Mouse (Mus musculus) embryonic facial prominence, embryonic 11.5 days (tissue): ENCODE results near the gene Nacad. TPM values are rescaled to one million over a fixed set of nuclear protein-coding genes. Genes with fewer than 3 reads are reported as not detected.

Experiments
- ATAC-seq: fragments of 200-750 bp; cut with Nextera tagmentation; replicated peaks from 2 replicates; pipeline ENCODE4 v1.8.0; 2017; ENCODE audit warnings: low read depth; ENCODE audit not compliant: insufficient number of reproducible peaks, low FRiP score, low TSS enrichment
- DNase-seq: peaks from one replicate; pipeline ENCODE4 v3.0.0-alpha.2; 2015; ENCODE audit warnings: low spot score
- H3K27ac ChIP-seq: fragments of 300-500 bp; sonication (generic); replicated peaks from 2 replicates; pipeline ENCODE4 v1.5.1; 2014; ENCODE audit warnings: mild to moderate bottlenecking, low read depth, low read length, control low read depth
- H3K27me3 ChIP-seq: fragments of 300-500 bp; sonication (generic); 2 replicates; pipeline ENCODE4 v1.6.1; 2014; ENCODE audit warnings: mild to moderate bottlenecking, low read length, moderate library complexity, mixed read lengths; ENCODE audit not compliant: control insufficient read depth, insufficient read depth
- H3K36me3 ChIP-seq: fragments of 300-500 bp; sonication (generic); replicated peaks from 2 replicates; pipeline ENCODE4 v1.6.1; 2014; ENCODE audit warnings: low read depth, mild to moderate bottlenecking, low read length, moderate library complexity, mixed read lengths; ENCODE audit not compliant: control insufficient read depth, insufficient read depth
- H3K4me1 ChIP-seq: fragments of 300-500 bp; sonication (generic); 2 replicates; pipeline ENCODE4 v1.6.1; 2014; ENCODE audit warnings: low read length, mixed read lengths; ENCODE audit not compliant: control insufficient read depth, insufficient read depth
- H3K4me2 ChIP-seq: fragments of 300-500 bp; sonication (generic); 2 replicates; pipeline ENCODE4 v1.6.1; 2014; ENCODE audit warnings: low read depth, mild to moderate bottlenecking, control low read depth, low read length, moderate library complexity
- H3K4me3 ChIP-seq: fragments of 300-500 bp; sonication (generic); 2 replicates; pipeline ENCODE4 v1.5.1; 2014; ENCODE audit warnings: low read depth, low read length, control low read depth
- H3K9ac ChIP-seq: fragments of 300-500 bp; sonication (generic); replicated peaks from 2 replicates; pipeline ENCODE4 v1.6.1; 2014; ENCODE audit warnings: mild to moderate bottlenecking, control low read depth, low read length
- H3K9me3 ChIP-seq: fragments of 300-500 bp; sonication (generic); replicated peaks from 2 replicates; pipeline ENCODE4 v1.6.1; 2016; ENCODE audit warnings: mild to moderate bottlenecking, low read length, inconsistent platforms, mixed read lengths; ENCODE audit not compliant: control insufficient read depth
- WGBS: fragments of 180-500 bp; shearing (Covaris S2); extraction: QIAGEN DNeasy Blood & Tissue Kit; methylation state at CpG from one replicate; pipeline ENCODE4 v1.1.7; 2014; 5-methylcytosine and 5-hydroxymethylcytosine counted together
- polyA plus RNA-seq: library from polyadenylated mRNA; unstranded; fragments of >200 nt; fragmentation: Nextera tagmentation; extraction: Ambion mirVana; gene quantifications from 2 replicates; pipeline ENCODE4 v1.2.1, GENCODE M21; 2014

Gene Nacad
- polyA plus RNA-seq, 1 experiment from 2014 or later, result 9.9 TPM

DNA sequence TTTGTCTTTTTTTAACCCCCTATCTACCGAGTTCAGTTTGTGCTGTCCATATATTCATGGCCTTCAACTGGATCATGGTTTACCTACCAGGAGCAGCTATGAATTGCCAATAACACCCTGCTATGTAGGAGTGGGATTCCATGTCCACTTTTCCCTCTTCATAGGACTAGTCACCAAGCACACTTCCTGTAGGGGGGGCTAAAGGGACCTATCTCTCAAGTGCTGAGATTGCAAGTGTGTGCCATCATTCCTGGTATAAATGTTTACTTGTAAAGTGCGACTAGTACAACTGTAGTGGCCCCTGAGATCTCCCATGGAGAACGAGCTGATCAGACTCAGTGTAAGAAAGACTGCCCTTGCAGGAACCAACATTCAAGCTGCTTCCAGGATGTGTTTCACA is 47.6 kb downstream of the Nacad start:
- no peaks in the 10 kb centered on the region for H3K27me3 ChIP-seq
- H3K4me3 ChIP-seq, result no peak overlapping the region
- H3K4me2 ChIP-seq, result no peak overlapping the region
- ATAC-seq, result no peak
- H3K27ac ChIP-seq, result no peak overlapping the region
- H3K36me3 ChIP-seq, result no peaks in the 10 kb centered on the region; the same call in none of the 2 replicates
- 85% methylated on average over 3 of the region's 3 CpGs for WGBS
- H3K9me3 ChIP-seq, result no peaks in the 10 kb centered on the region
- no peak for DNase-seq
- H3K9ac ChIP-seq, result no peak overlapping the region
- no peaks in the 10 kb centered on the region for H3K4me1 ChIP-seq

- Histone ChIP-seq H3K4me3 (no peak overlapping the region), H3K36me3 (no peaks in the 10 kb centered on the region; the same call in none of the 2 replicates), H3K27me3 (no peaks in the 10 kb centered on the region), H3K27ac (no peak overlapping the region), H3K4me1 (no peaks in the 10 kb centered on the region; the same call in 1 of the 2 replicates), H3K9me3 (no peaks in the 10 kb centered on the region), H3K9ac (no peak overlapping the region), H3K4me2 (no peak overlapping the region)
- 93% methylated on average over 3 of the region's 3 CpGs for whole genome bisulfite sequencing
- ATAC-seq (no peak), DNase-seq (no peak)
These were observed 55.7 kb downstream of the Nacad start for GRCm38 (mm10) chr11:6550201-6550600.

DNA sequence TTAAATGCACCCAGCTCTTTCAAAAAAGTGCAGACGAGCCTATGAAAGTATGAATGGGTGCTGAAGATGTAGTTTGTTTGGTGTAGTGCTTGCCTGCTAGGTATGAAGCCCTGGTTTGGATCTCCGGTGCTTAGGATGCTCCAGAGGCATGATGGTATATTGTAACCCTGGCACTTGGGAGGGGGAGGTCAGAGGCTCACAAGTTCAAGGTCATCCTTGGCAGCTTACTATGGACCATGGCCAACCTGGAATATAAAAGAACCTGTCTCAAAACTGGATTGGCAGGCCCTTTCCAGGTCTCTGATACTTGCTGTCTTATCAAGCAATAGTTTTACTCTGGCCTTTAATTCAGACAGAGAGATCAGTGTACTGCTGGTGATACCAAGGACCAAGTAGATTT is 56.1 kb downstream of the Nacad start:
- WGBS, result 87% methylated on average over 2 of the region's 2 CpGs
- no peak for ATAC-seq
- Histone ChIP-seq H3K36me3 (no peaks in the 10 kb centered on the region; the same call in none of the 2 replicates), H3K4me1 (no peaks in the 10 kb centered on the region; the same call in 1 of the 2 replicates), H3K9me3 (no peaks in the 10 kb centered on the region), H3K27ac (no peak overlapping the region), H3K27me3 (no peaks in the 10 kb centered on the region), H3K4me3 (no peak overlapping the region), H3K4me2 (no peak overlapping the region), H3K9ac (no peak overlapping the region)
- DNase-seq, result no peak

Other genes with a start within 250 kb of the Nacad start
- gene Zmiz2, start 217.0 kb downstream of the Nacad start, polyA plus RNA-seq, result 9.0 and 9.6 TPM in 2 replicates
- gene Ppia, start 190.6 kb downstream of the Nacad start, polyA plus RNA-seq, result 5,819 and 6,203 TPM in 2 replicates
- 853 and 854 TPM in 2 replicates for gene H2afv, start 161.6 kb downstream of the Nacad start, polyA plus RNA-seq
- gene Purb, start 130.1 kb downstream of the Nacad start, polyA plus RNA-seq, result 14.8 and 15.8 TPM in 2 replicates
- gene Myo1g, start 85.1 kb downstream of the Nacad start, polyA plus RNA-seq, result 0.29 and 0.67 TPM in 2 replicates
- gene Ccm2, start 59.2 kb downstream of the Nacad start, polyA plus RNA-seq, result 81.6 and 90.7 TPM in 2 replicates
- 33.0 and 33.5 TPM in 2 replicates for gene Tbrg4, start 20.0 kb upstream of the Nacad start, polyA plus RNA-seq
- gene Wap, start 32.6 kb upstream of the Nacad start, polyA plus RNA-seq, result not detected in 2 replicates
- gene Ramp3, start 52.5 kb upstream of the Nacad start, polyA plus RNA-seq, result 4.9 and 5.6 TPM in 2 replicates
- not detected in 2 replicates for gene Gm11983, start 231.6 kb upstream of the Nacad start, polyA plus RNA-seq